Mouse (Mus musculus) layer of hippocampus, adult 9-10 months (tissue): ENCODE measurements around the gene Aldh3b2.
"Not testable (repeated sequence)": the region's sequence is repeated elsewhere in the genome, so short reads cannot be mapped to it uniquely, and the experiment has no call there.

Source experiments
- DNase-seq: peaks from one replicate; pipeline ENCODE4 v3.0.0; 2022; ENCODE audit warnings: low spot score

The Aldh3b2 gene

GRCm38 (mm10) chr19:3947813-3948212 is 24.3 kb upstream of the Aldh3b2 start:
- DNase-seq = no peak

- DNase-seq = no peak
These were observed 23.6 kb upstream of the Aldh3b2 start for GRCm38 (mm10) chr19:3948546-3948945.

GRCm38 (mm10) chr19:3950331-3950730 is 21.8 kb upstream of the Aldh3b2 start:
- DNase-seq = no peak

GRCm38 (mm10) chr19:3951461-3951860 is 20.7 kb upstream of the Aldh3b2 start:
- no peak for DNase-seq

GRCm38 (mm10) chr19:3952099-3952498 is 20.0 kb upstream of the Aldh3b2 start:
- DNase-seq = no peak

GRCm38 (mm10) chr19:3955033-3955432 is 17.1 kb upstream of the Aldh3b2 start:
- no peak for DNase-seq

GRCm38 (mm10) chr19:3955804-3956203 is 16.3 kb upstream of the Aldh3b2 start:
- no peak for DNase-seq

GRCm38 (mm10) chr19:3957296-3958036 is 14.7 kb upstream of the Aldh3b2 start:
- not testable (repeated sequence) for DNase-seq

GRCm38 (mm10) chr19:3958470-3958869 is 13.7 kb upstream of the Aldh3b2 start, which contains the start of gene Aldh3b3:
Gene Aldh3b3 (plus strand): TSS chr19:3958645.
- DNase-seq = no peak

- DNase-seq = no peak
These were observed 13.1 kb upstream of the Aldh3b2 start for GRCm38 (mm10) chr19:3959030-3959429.

- DNase-seq = no peak
These were observed 11.9 kb upstream of the Aldh3b2 start for GRCm38 (mm10) chr19:3960211-3960610.

GRCm38 (mm10) chr19:3961805-3962204 is 10.3 kb upstream of the Aldh3b2 start:
- DNase-seq = not testable (repeated sequence)

GRCm38 (mm10) chr19:3962469-3962868 is 9.7 kb upstream of the Aldh3b2 start:
- no peak for DNase-seq

GRCm38 (mm10) chr19:3964030-3964429 is 8.1 kb upstream of the Aldh3b2 start:
- no peak for DNase-seq

- no peak for DNase-seq
These were observed 5.6 kb upstream of the Aldh3b2 start for GRCm38 (mm10) chr19:3966330-3967075.

GRCm38 (mm10) chr19:3967258-3967657 is 4.9 kb upstream of the Aldh3b2 start:
- DNase-seq = no peak

GRCm38 (mm10) chr19:3974608-3975007 is 2.5 kb downstream of the Aldh3b2 start:
- DNase-seq = not testable (repeated sequence)

- no peak for DNase-seq
These were observed 3.7 kb downstream of the Aldh3b2 start for GRCm38 (mm10) chr19:3975866-3976265.

GRCm38 (mm10) chr19:3980309-3980708 is 8.2 kb downstream of the Aldh3b2 start:
- DNase-seq = peak; percentile 85

- DNase-seq = no peak
These were observed 8.8 kb downstream of the Aldh3b2 start for GRCm38 (mm10) chr19:3980917-3981316.

GRCm38 (mm10) chr19:3983527-3984200 is 11.5 kb downstream of the Aldh3b2 start:
- no peak for DNase-seq

GRCm38 (mm10) chr19:3985261-3985681 is 13.1 kb downstream of the Aldh3b2 start:
- DNase-seq = no peak

GRCm38 (mm10) chr19:3986334-3986733 is 14.2 kb downstream of the Aldh3b2 start, which contains the start of gene Acy3:
Gene Acy3 (plus strand): TSS chr19:3986570.
- DNase-seq = no peak
